Mouse (Mus musculus) hindbrain, postnatal 0 days (tissue): ENCODE data around the gene Gm28036. TPM values are rescaled to one million over a fixed set of nuclear protein-coding genes. Genes with fewer than 3 reads are reported as not detected.

Experiments used
- ATAC-seq: fragments of 200-750 bp; cut with Nextera tagmentation; 2 replicates; pipeline ENCODE4 v1.8.0; 2017; ENCODE audit warnings: mild to moderate bottlenecking, moderate TSS enrichment, moderate library complexity
- DNase-seq: peaks from one replicate; pipeline ENCODE4 v3.0.0-alpha.2; 2015; ENCODE audit warnings: low spot score
- H3K27ac ChIP-seq: fragments of 300-500 bp; sonication (generic); 2 replicates; pipeline ENCODE4 v1.5.1; 2014; ENCODE audit warnings: mild to moderate bottlenecking
- H3K27me3 ChIP-seq: fragments of 300-500 bp; sonication (generic); 2 replicates; pipeline ENCODE4 v1.6.1; 2014; ENCODE audit warnings: low read length, mixed read lengths; ENCODE audit not compliant: insufficient read depth
- H3K36me3 ChIP-seq: fragments of 300-500 bp; sonication (generic); 2 replicates; pipeline ENCODE4 v1.6.1; 2014; ENCODE audit warnings: low read length, mixed read lengths; ENCODE audit not compliant: insufficient read depth
- H3K4me1 ChIP-seq: fragments of 300-500 bp; sonication (generic); 2 replicates; pipeline ENCODE4 v1.6.1; 2014; ENCODE audit warnings: antibody characterized with exemption, low read length, mixed read lengths; ENCODE audit not compliant: insufficient read depth
- H3K4me2 ChIP-seq: fragments of 300-500 bp; sonication (generic); 2 replicates; pipeline ENCODE4 v1.6.1; 2014; ENCODE audit warnings: low read depth, mild to moderate bottlenecking, low read length, moderate library complexity, mixed read lengths
- H3K4me3 ChIP-seq: fragments of 300-500 bp; sonication (generic); 2 replicates; pipeline ENCODE4 v1.5.1; 2014; ENCODE audit warnings: low read length
- H3K9ac ChIP-seq: fragments of 300-500 bp; sonication (generic); replicated peaks from 2 replicates; pipeline ENCODE4 v1.6.1; 2014; ENCODE audit warnings: mild to moderate bottlenecking, low read length, moderate library complexity, mixed read lengths
- H3K9me3 ChIP-seq: fragments of 300-500 bp; sonication (generic); 2 replicates; pipeline ENCODE4 v1.6.1; 2016; ENCODE audit warnings: low read length, mixed read lengths
- CTCF ChIP-seq: IDR thresholded peaks from 2 replicates; pipeline ENCODE4 v1.5.1; 2016; ENCODE audit warnings: antibody characterized with exemption, control low read depth, low read depth
- WGBS: fragments of 180-500 bp; shearing (Covaris S2); extraction: QIAGEN DNeasy Blood & Tissue Kit; methylation state at CpG from one replicate; pipeline ENCODE4 v1.1.7; 2014; 5-methylcytosine and 5-hydroxymethylcytosine counted together
- polyA plus RNA-seq: library from polyadenylated mRNA; unstranded; fragments of >200 nt; fragmentation: Nextera tagmentation; extraction: Ambion mirVana; gene quantifications from 2 replicates; pipeline ENCODE4 v1.2.1, GENCODE M21; 2015
- total RNA-seq: library from RNA; depleted of rRNA; stranded (reverse); fragments of >200 nt; gene quantifications from 2 replicates; pipeline ENCODE4 v1.2.3, GENCODE M21; 2014

Gene Gm28036
- total and polyA plus RNA-seq, 2 experiments from 2014 or later = 10.6 to 82.1 TPM

GRCm38 (mm10) chr2:156145486-156146130 is 18.7 kb upstream of the Gm28036 start:
- Histone ChIP-seq H3K36me3 (peaks cover 30% of the 10 kb centered on the region), H3K9me3 (no peaks in the 10 kb centered on the region), H3K4me2 (peak overlapping the region; percentile 67), H3K27me3 (no peaks in the 10 kb centered on the region), H3K4me3 (no peak overlapping the region), H3K27ac (no peak overlapping the region), H3K4me1 (peaks cover 7% of the 10 kb centered on the region; the same call in 1 of the 2 replicates), H3K9ac (no peak overlapping the region)
- TF ChIP-seq CTCF = no peak
- ATAC-seq (no peak), DNase-seq (no peak)
- 62% methylated on average over 11 of the region's 11 CpGs for WGBS

- Histone ChIP-seq H3K36me3 (peaks cover 21% of the 10 kb centered on the region), H3K27ac (peak within 1 kb of the TSS; percentile 83), H3K4me3 (peak within 1 kb of the TSS; percentile 57), H3K27me3 (no peaks in the 10 kb centered on the region), H3K9ac (peak within 1 kb of the TSS; percentile 62), H3K9me3 (no peaks in the 10 kb centered on the region), H3K4me1 (peaks cover 7% of the 10 kb centered on the region; the same call in 1 of the 2 replicates), H3K4me2 (peak within 1 kb of the TSS; percentile 67)
- WGBS = 3% methylated on average over 65 of the region's 70 CpGs
- DNase-seq = peak; percentile 98
- ATAC-seq = peak; percentile 100
- TF ChIP-seq CTCF = peak; percentile 79
Measured at GRCm38 (mm10) chr2:156143953-156144724, 17.2 kb upstream of the Gm28036 start, which contains the start of the genes Romo1 and Nfs1. Gene Romo1, plus strand, starts transcription at chr2:156144039. Gene Nfs1, minus strand, starts transcription at chr2:156144186.

- TF ChIP-seq CTCF = no peak
- peak; percentile 6 for ATAC-seq
- Histone ChIP-seq H3K9ac (peak overlapping the region; percentile 62), H3K9me3 (no peaks in the 10 kb centered on the region), H3K36me3 (peaks cover 17% of the 10 kb centered on the region), H3K4me1 (peaks cover 7% of the 10 kb centered on the region; the same call in 1 of the 2 replicates), H3K27ac (peak overlapping the region; percentile 83), H3K4me2 (peak overlapping the region; percentile 67), H3K27me3 (no peaks in the 10 kb centered on the region), H3K4me3 (peak overlapping the region; percentile 57)
- DNase-seq = no peak
- WGBS = 1% methylated on average over 16 of the region's 16 CpGs
Measured at GRCm38 (mm10) chr2:156143367-156143766, 16.5 kb upstream of the Gm28036 start.

GRCm38 (mm10) chr2:156142820-156143219 is 15.9 kb upstream of the Gm28036 start:
- TF ChIP-seq CTCF = peak; percentile 18
- H3K4me3 ChIP-seq = peak overlapping the region; percentile 57
- no peaks in the 10 kb centered on the region for H3K27me3 ChIP-seq
- peaks cover 7% of the 10 kb centered on the region; the same call in 1 of the 2 replicates for H3K4me1 ChIP-seq
- peak overlapping the region; percentile 83; the same call in 1 of the 2 replicates for H3K27ac ChIP-seq
- DNase-seq (no peak), ATAC-seq (no peak)
- H3K36me3 ChIP-seq = peaks cover 13% of the 10 kb centered on the region
- no peaks in the 10 kb centered on the region for H3K9me3 ChIP-seq
- peak overlapping the region; percentile 62 for H3K9ac ChIP-seq
- peak overlapping the region; percentile 67 for H3K4me2 ChIP-seq
- WGBS = 80% methylated on average over 2 of the region's 2 CpGs

GRCm38 (mm10) chr2:156135695-156136094 is 8.8 kb upstream of the Gm28036 start:
- Histone ChIP-seq H3K4me3 (no peak overlapping the region), H3K36me3 (no peaks in the 10 kb centered on the region; the same call in 1 of the 2 replicates), H3K27me3 (no peaks in the 10 kb centered on the region), H3K4me1 (no peaks in the 10 kb centered on the region), H3K27ac (no peak overlapping the region), H3K4me2 (no peak overlapping the region), H3K9me3 (no peaks in the 10 kb centered on the region), H3K9ac (no peak overlapping the region)
- peak; percentile 39 for TF ChIP-seq CTCF
- ATAC-seq = no peak
- no peak for DNase-seq
- 92% methylated on average over 6 of the region's 6 CpGs for WGBS

GRCm38 (mm10) chr2:156134161-156134560 is 7.3 kb upstream of the Gm28036 start:
- Histone ChIP-seq H3K9me3 (no peaks in the 10 kb centered on the region), H3K4me1 (no peaks in the 10 kb centered on the region), H3K9ac (no peak overlapping the region), H3K27ac (no peak overlapping the region), H3K36me3 (no peaks in the 10 kb centered on the region; the same call in 1 of the 2 replicates), H3K27me3 (no peaks in the 10 kb centered on the region), H3K4me2 (no peak overlapping the region), H3K4me3 (no peak overlapping the region)
- no peak for ATAC-seq
- 89% methylated on average over 5 of the region's 5 CpGs for WGBS
- no peak for TF ChIP-seq CTCF
- no peak for DNase-seq
